23 mouse cellular contexts compared by ENCODE assay signal in genomic region chr12:15319647-15320046, GRCm38 (mm10).
DNase-seq lines count a peak whose midpoint lies in the region; ATAC-seq and TF ChIP-seq lines count a peak whose summit lies in the region.
"Had no signal": no experiment of that assay in that cellular context is flagged by ENCODE, and none has a peak within 500 bp of the region (broad histone marks: within the 10 kb centered on the region; RNA-seq: fewer than 3 reads in every experiment).

No protein-coding gene starts in this region.

- H3K36me3 ChIP-seq in intestine, postnatal 0 days (ENCODE audit: control insufficient read depth, insufficient read depth): no peaks in the 10 kb centered on the region
- H3K36me3 ChIP-seq in stomach, embryonic 16.5 days (ENCODE audit: control insufficient read depth, insufficient read depth, low read length): no peaks in the 10 kb centered on the region
- H3K36me3 ChIP-seq in heart, embryonic 12.5 days: no peaks in the 10 kb centered on the region
- H3K36me3 ChIP-seq: embryonic facial prominence, embryonic 15.5 days; forebrain, embryonic 15.5 days; heart, embryonic 10.5 days; heart, embryonic 15.5 days; hindbrain, embryonic 10.5 days had no signal

- ATAC-seq in intestine, postnatal 0 days: peak; percentile 92
- peak; percentile 59 for ATAC-seq in stomach, embryonic 16.5 days (ENCODE audit: insufficient read depth, low FRiP score)
- no peak for ATAC-seq in heart, embryonic 12.5 days (ENCODE audit: insufficient number of reproducible peaks, low FRiP score)
- no peak for ATAC-seq in erythroid progenitor cell, adult 5-6 weeks (replicated peaks; ENCODE audit: low FRiP score, poor library complexity, severe bottlenecking)
- ATAC-seq: forebrain, embryonic 15.5 days; Patski had no signal

- peak; percentile 30 for DNase-seq in urinary bladder, postnatal 14 days (ENCODE audit: low spot score)
- no peak for DNase-seq in urinary bladder, adult 2 months (ENCODE audit: low spot score)
- DNase-seq in frontal cortex, postnatal 36 days (ENCODE audit: low spot score in 2 of 2): no peak
- DNase-seq: adrenal gland, adult 2 months; adrenal gland, postnatal 25 days; B cell, adult 2 months; cerebellum, adult 2 months; cerebellum, postnatal 10 days; embryo, embryonic 11 days; gastrocnemius, postnatal 10 days; heart, adult 18-20 months had no signal

- TF ChIP-seq CTCF in intestine, postnatal 0 days (IDR thresholded peaks at IDR 0.05; ENCODE audit: low read depth): no peak

- no peak overlapping the region for H3K4me3 ChIP-seq in intestine, postnatal 0 days (ENCODE audit: low read depth, low read length)
- H3K4me3 ChIP-seq in stomach, embryonic 16.5 days (replicated peaks; ENCODE audit: low read length): no peak overlapping the region
- no peak overlapping the region for H3K4me3 ChIP-seq in heart, embryonic 12.5 days
- H3K4me3 ChIP-seq: embryonic facial prominence, embryonic 15.5 days; erythroblast, embryonic 14.5 days; forebrain, embryonic 15.5 days; heart, embryonic 10.5 days; heart, embryonic 15.5 days; hindbrain, embryonic 10.5 days had no signal

- no peaks in the 10 kb centered on the region for H3K9me3 ChIP-seq in intestine, postnatal 0 days (ENCODE audit: control insufficient read depth)
- H3K9me3 ChIP-seq in stomach, embryonic 16.5 days (replicated peaks; ENCODE audit: control insufficient read depth, low read length): no peaks in the 10 kb centered on the region
- H3K9me3 ChIP-seq in heart, embryonic 12.5 days (replicated peaks): no peaks in the 10 kb centered on the region
- H3K9me3 ChIP-seq: embryonic facial prominence, embryonic 15.5 days; forebrain, embryonic 15.5 days; heart, embryonic 10.5 days; heart, embryonic 15.5 days; hindbrain, embryonic 10.5 days had no signal

- no peak overlapping the region for H3K27ac ChIP-seq in intestine, postnatal 0 days (ENCODE audit: low read depth, low read length)
- H3K27ac ChIP-seq in stomach, embryonic 16.5 days (ENCODE audit: low read length): no peak overlapping the region
- no peak overlapping the region for H3K27ac ChIP-seq in heart, embryonic 12.5 days (ENCODE audit: poor library complexity, severe bottlenecking)
- H3K27ac ChIP-seq: embryonic facial prominence, embryonic 15.5 days; forebrain, embryonic 15.5 days; heart, embryonic 10.5 days; heart, embryonic 15.5 days; hindbrain, embryonic 10.5 days; hindbrain, embryonic 14.5 days had no signal

- H3K4me1 ChIP-seq in intestine, postnatal 0 days (replicated peaks; ENCODE audit: control insufficient read depth, insufficient read depth, low read length): no peaks in the 10 kb centered on the region
- H3K4me1 ChIP-seq in stomach, embryonic 16.5 days (ENCODE audit: control insufficient read depth, insufficient read depth, low read length): no peaks in the 10 kb centered on the region
- H3K4me1 ChIP-seq in heart, embryonic 12.5 days (replicated peaks): no peaks in the 10 kb centered on the region
- H3K4me1 ChIP-seq: embryonic facial prominence, embryonic 15.5 days; forebrain, embryonic 15.5 days; heart, embryonic 10.5 days; heart, embryonic 15.5 days; hindbrain, embryonic 10.5 days had no signal

- no peaks in the 10 kb centered on the region for H3K27me3 ChIP-seq in intestine, postnatal 0 days (replicated peaks; ENCODE audit: control insufficient read depth, insufficient read depth, low read length)
- H3K27me3 ChIP-seq in stomach, embryonic 16.5 days (ENCODE audit: control insufficient read depth, insufficient read depth, low read length): no peaks in the 10 kb centered on the region
- no peaks in the 10 kb centered on the region for H3K27me3 ChIP-seq in heart, embryonic 12.5 days (replicated peaks)
- H3K27me3 ChIP-seq: embryonic facial prominence, embryonic 15.5 days; forebrain, embryonic 15.5 days; heart, embryonic 15.5 days had no signal

- H3K4me2 ChIP-seq in intestine, postnatal 0 days (replicated peaks; ENCODE audit: low read depth): no peak overlapping the region
- no peak overlapping the region for H3K4me2 ChIP-seq in stomach, embryonic 16.5 days (ENCODE audit: low read depth, low read length)
- no peak overlapping the region for H3K4me2 ChIP-seq in heart, embryonic 12.5 days
- H3K4me2 ChIP-seq: embryonic facial prominence, embryonic 15.5 days; forebrain, embryonic 15.5 days; heart, embryonic 15.5 days; hindbrain, embryonic 14.5 days had no signal

- 14% methylated on average over 1 of the region's 1 CpGs for WGBS in intestine, postnatal 0 days
- 36% methylated on average over 1 of the region's 1 CpGs for WGBS in stomach, embryonic 16.5 days
- 26% methylated on average over 1 of the region's 1 CpGs for WGBS in heart, embryonic 12.5 days

- H3K9ac ChIP-seq in intestine, postnatal 0 days (ENCODE audit: low read depth, low read length): no peak overlapping the region
- no peak overlapping the region for H3K9ac ChIP-seq in stomach, embryonic 16.5 days (ENCODE audit: low read length)
- no peak overlapping the region for H3K9ac ChIP-seq in heart, embryonic 12.5 days
- H3K9ac ChIP-seq: embryonic facial prominence, embryonic 15.5 days; forebrain, embryonic 15.5 days; heart, embryonic 15.5 days; hindbrain, embryonic 14.5 days had no signal

Comparison
In these comparisons a context has a peak if more than half of its experiments do, and no peak if none do; other contexts are left out.
1. ATAC-seq: peak in intestine, postnatal 0 days (single experiment) and stomach, embryonic 16.5 days (single experiment); none in heart, embryonic 12.5 days (single experiment) and erythroid progenitor cell, adult 5-6 weeks (single experiment).